Mouse (Mus musculus) liver, adult 2 months (tissue): ENCODE measurements around the gene Cntrob. TPM values are rescaled to one million over a fixed set of nuclear protein-coding genes. Genes with fewer than 3 reads are reported as not detected.

Experiments used
- DNase-seq: peaks from one replicate; pipeline ENCODE4 v3.0.0-alpha.2; 2011; ENCODE audit warnings: low read depth, low spot score; ENCODE audit errors: extremely low read depth
- H3K27ac ChIP-seq: fragments of 200-500 bp; replicated peaks from 2 replicates; pipeline ENCODE4 v1.5.1; 2012; ENCODE audit warnings: low read depth, mild to moderate bottlenecking, control low read depth, inconsistent platforms, low read length; ENCODE audit not compliant: insufficient read depth
- H3K27me3 ChIP-seq: fragments of 200-500 bp; 2 replicates; pipeline ENCODE4 v1.6.1; 2012; ENCODE audit warnings: mild to moderate bottlenecking, moderate library complexity, low read length, inconsistent platforms; ENCODE audit not compliant: control insufficient read depth, insufficient read depth
- H3K36me3 ChIP-seq: fragments of 200-500 bp; 2 replicates; pipeline ENCODE4 v1.6.1; 2012; ENCODE audit warnings: low read length, inconsistent platforms; ENCODE audit not compliant: control insufficient read depth, insufficient read depth
- H3K4me1 ChIP-seq: fragments of 200-500 bp; 2 replicates; pipeline ENCODE4 v1.6.1; 2011; ENCODE audit warnings: low read length; ENCODE audit not compliant: control insufficient read depth, insufficient read depth
- H3K4me3 ChIP-seq: fragments of 200-500 bp; 2 replicates; pipeline ENCODE4 v1.5.1; 2011; ENCODE audit warnings: low read depth, mild to moderate bottlenecking, control low read depth, low read length, moderate library complexity; ENCODE audit not compliant: insufficient read depth
- H3K79me2 ChIP-seq: fragments of 200-500 bp; 2 replicates; pipeline ENCODE4 v1.6.1; 2012; ENCODE audit warnings: inconsistent platforms, mild to moderate bottlenecking, low read length, moderate library complexity; ENCODE audit not compliant: control insufficient read depth, insufficient read depth
- H3K9ac ChIP-seq: fragments of 200-500 bp; 2 replicates; pipeline ENCODE4 v1.6.1; 2012; ENCODE audit warnings: low read depth, mild to moderate bottlenecking, control low read depth, inconsistent platforms, low read length
- CTCF ChIP-seq: fragments of 200-500 bp; IDR thresholded peaks from 2 replicates; pipeline ENCODE4 v1.5.1; 2011; ENCODE audit warnings: low read depth, low read length, control low read depth
- POLR2A ChIP-seq: fragments of 200-500 bp; IDR thresholded peaks from 2 replicates; pipeline ENCODE4 v1.6.1; 2011; ENCODE audit warnings: low read length, control low read depth; ENCODE audit not compliant: insufficient read depth; ENCODE audit errors: extremely low read depth
- WGBS: fragments of 180-500 bp; shearing (Covaris S2); methylation state at CpG from one replicate; pipeline ENCODE4 v1.1.7; 2018; 5-methylcytosine and 5-hydroxymethylcytosine counted together
- polyA plus RNA-seq: library from polyadenylated mRNA; depleted of rRNA; stranded (reverse); fragments of >200 nt; gene quantifications from 2 replicates; pipeline ENCODE4 v1.2.3, GENCODE M21; 2012
- total RNA-seq: library from RNA; depleted of rRNA; stranded (reverse); fragments of >200 nt; gene quantifications from 2 replicates; pipeline ENCODE4 v1.2.3, GENCODE M21; 2014

Cntrob gene
- total and polyA plus RNA-seq, 2 experiments: 2.5 to 3.9 TPM

GRCm38 (mm10) chr11:69258287-69258686, 65.3 kb downstream of the Cntrob start:
- DNase-seq: peak; percentile 47
- no peak overlapping the region for H3K27ac ChIP-seq
- no peaks in the 10 kb centered on the region for H3K79me2 ChIP-seq
- H3K27me3 ChIP-seq: no peaks in the 10 kb centered on the region
- H3K4me3 ChIP-seq: no peak overlapping the region
- WGBS: 57% methylated on average over 5 of the region's 5 CpGs
- no peaks in the 10 kb centered on the region for H3K36me3 ChIP-seq
- TF ChIP-seq POLR2A (no peak), CTCF (peak; percentile 92)
- no peaks in the 10 kb centered on the region for H3K4me1 ChIP-seq
- H3K9ac ChIP-seq: no peak overlapping the region

GRCm38 (mm10) chr11:69257807-69258206, 65.8 kb downstream of the Cntrob start:
- Histone ChIP-seq H3K36me3 (no peaks in the 10 kb centered on the region), H3K9ac (no peak overlapping the region), H3K27ac (no peak overlapping the region), H3K27me3 (no peaks in the 10 kb centered on the region), H3K4me3 (peak overlapping the region; percentile 5; the same call in 1 of the 2 replicates), H3K4me1 (no peaks in the 10 kb centered on the region), H3K79me2 (no peaks in the 10 kb centered on the region)
- DNase-seq: peak; percentile 46
- TF ChIP-seq POLR2A (no peak), CTCF (0 out of 2 replicates have a peak, but pooled peaks have one; percentile 19)
- WGBS: 44% methylated on average over 4 of the region's 4 CpGs

GRCm38 (mm10) chr11:69257072-69257471, 66.5 kb downstream of the Cntrob start:
- no peak for DNase-seq
- Histone ChIP-seq H3K4me3 (no peak overlapping the region), H3K4me1 (no peaks in the 10 kb centered on the region), H3K27me3 (no peaks in the 10 kb centered on the region), H3K27ac (no peak overlapping the region), H3K79me2 (no peaks in the 10 kb centered on the region), H3K36me3 (no peaks in the 10 kb centered on the region), H3K9ac (no peak overlapping the region)
- WGBS: 65% methylated on average over 2 of the region's 2 CpGs
- TF ChIP-seq CTCF (no peak), POLR2A (no peak)

GRCm38 (mm10) chr11:69254808-69255207, 68.8 kb downstream of the Cntrob start:
- no peak overlapping the region for H3K9ac ChIP-seq
- H3K79me2 ChIP-seq: no peaks in the 10 kb centered on the region
- WGBS: 83% methylated on average over 5 of the region's 5 CpGs
- no peaks in the 10 kb centered on the region for H3K27me3 ChIP-seq
- H3K4me3 ChIP-seq: no peak overlapping the region
- no peak for DNase-seq
- no peak overlapping the region for H3K27ac ChIP-seq
- H3K4me1 ChIP-seq: no peaks in the 10 kb centered on the region
- TF ChIP-seq CTCF: no peak
- no peaks in the 10 kb centered on the region for H3K36me3 ChIP-seq

- TF ChIP-seq POLR2A (no peak), CTCF (no peak)
- no peak overlapping the region for H3K9ac ChIP-seq
- H3K27ac ChIP-seq: no peak overlapping the region
- WGBS: 55% methylated on average over 9 of the region's 9 CpGs
- H3K27me3 ChIP-seq: no peaks in the 10 kb centered on the region
- H3K4me3 ChIP-seq: no peak overlapping the region
- DNase-seq: no peak
- no peaks in the 10 kb centered on the region for H3K36me3 ChIP-seq
- no peaks in the 10 kb centered on the region for H3K4me1 ChIP-seq
- no peaks in the 10 kb centered on the region for H3K79me2 ChIP-seq
Observed at GRCm38 (mm10) chr11:69253131-69253530, 70.4 kb downstream of the Cntrob start.

GRCm38 (mm10) chr11:69251953-69252352, 71.6 kb downstream of the Cntrob start:
- Histone ChIP-seq H3K27ac (no peak overlapping the region), H3K79me2 (no peaks in the 10 kb centered on the region), H3K4me3 (no peak overlapping the region), H3K9ac (no peak overlapping the region), H3K27me3 (no peaks in the 10 kb centered on the region), H3K4me1 (no peaks in the 10 kb centered on the region), H3K36me3 (no peaks in the 10 kb centered on the region)
- WGBS: 83% methylated on average over 7 of the region's 7 CpGs
- no peak for DNase-seq
- TF ChIP-seq CTCF (no peak), POLR2A (no peak)
